Mouse (Mus musculus) liver, postnatal 0 days (tissue): ENCODE measurements around the gene Aldh1a3.

Experiments
- CTCF ChIP-seq: sonication (generic); IDR thresholded peaks from 2 replicates; pipeline ENCODE4 v1.5.1; 2016; ENCODE audit warnings: antibody characterized with exemption, low read depth
- EP300 ChIP-seq: IDR thresholded peaks from 2 replicates; pipeline ENCODE4 v1.6.1; 2016; ENCODE audit warnings: antibody characterized with exemption, low read depth, mild to moderate bottlenecking

DNA sequence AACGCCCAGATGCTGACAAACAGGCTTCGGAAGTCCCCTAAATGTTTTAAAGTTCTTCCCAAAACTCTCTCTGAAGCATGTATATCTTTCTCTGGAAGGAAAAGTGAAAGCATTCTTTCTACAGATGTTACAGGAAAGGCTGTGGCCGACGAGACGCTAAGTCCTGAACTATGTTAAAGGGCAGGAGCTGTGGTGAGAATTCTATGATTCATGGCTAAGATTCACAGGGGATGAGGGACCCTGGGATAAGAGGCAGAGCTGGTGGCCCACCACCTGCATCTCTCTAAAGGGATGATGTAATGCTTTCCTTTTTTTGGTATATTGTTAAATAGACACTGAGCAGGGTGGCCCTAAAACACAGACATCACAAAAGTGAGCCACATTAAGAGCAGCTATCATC lies 84.0 kb downstream of the Aldh1a3 start:
- no peak for TF ChIP-seq CTCF
- no peak for TF ChIP-seq EP300
